Mouse (Mus musculus): ENCODE data around the gene AC161166.1. TPM values are rescaled to one million over a fixed set of nuclear protein-coding genes. Genes with fewer than 3 reads are reported as not detected.
A peak's percentile ranks its signal among the peaks of the same experiment; 100 is the strongest.

The AC161166.1 gene
- 0.42 and 0.66 TPM in 2 replicates for polyA plus RNA-seq (2015; fragmentation: Nextera tagmentation; extraction: Ambion mirVana)

DNA sequence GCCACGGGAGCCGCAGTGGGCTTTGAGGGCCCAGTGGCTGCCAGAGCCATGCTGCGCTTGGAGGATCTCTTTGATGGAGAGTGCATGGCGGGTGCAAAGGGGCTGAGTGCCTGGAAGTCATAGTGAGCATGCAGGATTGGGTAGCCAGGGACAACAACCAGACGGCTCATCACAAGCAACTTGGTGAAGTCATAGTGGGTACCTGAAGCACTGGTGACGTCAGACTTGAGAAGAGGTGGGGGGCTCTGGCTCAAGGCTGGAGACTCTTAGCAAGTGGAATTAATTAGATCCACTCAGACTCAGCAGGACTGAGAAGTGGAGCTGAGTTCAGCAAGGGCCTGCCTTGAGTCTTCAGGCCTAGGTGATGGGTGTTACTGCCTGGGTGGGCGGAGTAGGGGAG lies at the start of gene AC161166.1:
Gene AC161166.1 (minus strand): TSS at position 101 of the 400 bp plus-strand sequence.
- Histone ChIP-seq H3K27ac (no peak within 1 kb of the TSS), H3K4me3 (no peak within 1 kb of the TSS), H3K4me1 (peaks cover 10% of the 10 kb centered on the region), H3K9ac (no peak within 1 kb of the TSS), H3K36me3 (peaks cover 57% of the 10 kb centered on the region), H3K9me3 (no peaks in the 10 kb centered on the region), H3K27me3 (no peaks in the 10 kb centered on the region), H3K4me2 (replicated peaks) (no peak within 1 kb of the TSS)
- no peak for ATAC-seq (ENCODE audit: low FRiP score, low read depth)
- WGBS: 83% methylated on average over 7 of the region's 7 CpGs

- Histone ChIP-seq H3K4me1 (no peaks in the 10 kb centered on the region), H3K9ac (no peak overlapping the region), H3K4me2 (replicated peaks) (no peak overlapping the region), H3K27me3 (no peaks in the 10 kb centered on the region), H3K9me3 (no peaks in the 10 kb centered on the region), H3K4me3 (no peak overlapping the region), H3K27ac (no peak overlapping the region), H3K36me3 (peaks cover 72% of the 10 kb centered on the region)
- 86% methylated on average over 4 of the region's 4 CpGs for WGBS
- ATAC-seq (ENCODE audit: low FRiP score, low read depth): no peak
Observed at GRCm38 (mm10) chr7:24561450-24561849, 49.2 kb upstream of the AC161166.1 start.

DNA sequence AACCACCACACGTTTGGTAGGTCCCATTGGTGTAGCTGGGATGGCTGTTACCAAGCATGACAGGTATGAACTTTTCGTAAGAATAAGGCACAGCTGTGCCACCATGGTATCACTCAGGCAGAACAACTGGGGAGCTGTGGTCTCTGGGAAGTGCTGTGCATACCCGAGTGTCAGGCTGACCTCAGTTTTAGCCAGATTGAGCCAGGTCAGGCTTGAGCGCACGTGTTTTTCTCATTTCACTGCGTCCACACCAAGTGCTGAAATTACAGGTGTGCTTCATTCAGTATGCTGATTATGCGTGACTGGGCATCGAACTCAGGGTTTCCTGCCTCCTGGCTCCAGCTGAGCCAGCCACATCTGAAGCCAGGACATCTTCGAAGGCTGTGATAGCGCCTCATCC lies 43.5 kb upstream of the AC161166.1 start:
- Histone ChIP-seq H3K4me1 (no peaks in the 10 kb centered on the region), H3K9me3 (no peaks in the 10 kb centered on the region), H3K4me3 (no peak overlapping the region), H3K4me2 (replicated peaks) (no peak overlapping the region), H3K36me3 (peaks cover 82% of the 10 kb centered on the region), H3K27me3 (no peaks in the 10 kb centered on the region), H3K27ac (no peak overlapping the region), H3K9ac (no peak overlapping the region)
- WGBS: 92% methylated on average over 10 of the region's 10 CpGs
- ATAC-seq (ENCODE audit: low FRiP score, low read depth): no peak

- Histone ChIP-seq H3K4me1 (peaks cover 11% of the 10 kb centered on the region), H3K9me3 (no peaks in the 10 kb centered on the region), H3K27ac (no peak overlapping the region), H3K9ac (no peak overlapping the region), H3K36me3 (peaks cover 82% of the 10 kb centered on the region), H3K4me3 (no peak overlapping the region), H3K4me2 (replicated peaks) (no peak overlapping the region), H3K27me3 (no peaks in the 10 kb centered on the region)
- no peak for ATAC-seq (ENCODE audit: low FRiP score, low read depth)
- WGBS: 92% methylated on average over 12 of the region's 12 CpGs
Observed at GRCm38 (mm10) chr7:24551985-24552759, 39.9 kb upstream of the AC161166.1 start.

DNA sequence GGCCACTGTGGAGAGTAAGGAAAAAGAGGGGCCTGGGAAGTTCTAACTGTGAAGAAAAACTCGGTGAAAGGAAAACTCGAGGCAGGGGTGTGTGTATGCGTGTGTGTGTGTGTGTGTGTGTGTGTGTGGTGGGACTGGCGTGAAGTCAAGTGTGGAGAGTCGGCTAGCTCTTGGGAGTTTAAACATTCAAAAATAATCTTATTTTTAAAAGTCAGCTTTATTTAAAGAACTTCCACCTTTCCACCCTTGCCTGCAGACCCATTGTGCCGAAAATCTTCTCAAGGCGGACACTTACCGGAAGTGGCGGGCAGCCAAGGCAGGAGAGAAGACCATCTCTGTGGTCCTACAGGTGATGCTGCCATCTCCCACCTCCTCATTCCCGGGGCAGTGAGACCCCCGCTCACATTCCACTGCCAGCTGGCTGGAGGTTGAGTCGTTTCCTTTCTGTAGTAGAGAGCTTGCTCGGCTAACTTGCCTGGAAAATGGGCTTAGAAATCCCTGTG lies 35.3 kb upstream of the AC161166.1 start:
- 24% methylated on average over 13 of the region's 13 CpGs for WGBS

GRCm38 (mm10) chr7:24546634-24547389 lies 34.6 kb upstream of the AC161166.1 start:
- ATAC-seq (ENCODE audit: low FRiP score, low read depth): peak; percentile 99
- Histone ChIP-seq H3K4me2 (replicated peaks) (peak overlapping the region; percentile 83), H3K9ac (peak overlapping the region; percentile 84), H3K36me3 (peaks cover 37% of the 10 kb centered on the region), H3K4me3 (peak overlapping the region; percentile 77), H3K27ac (peak overlapping the region; percentile 79), H3K4me1 (peaks cover 18% of the 10 kb centered on the region), H3K9me3 (no peaks in the 10 kb centered on the region), H3K27me3 (no peaks in the 10 kb centered on the region)
- WGBS: under 1% methylated on average over 57 of the region's 57 CpGs

More for the DNA sequence above, 35.3 kb upstream of the AC161166.1 start:
- Histone ChIP-seq H3K27me3 (no peaks in the 10 kb centered on the region), H3K27ac (peak overlapping the region; percentile 79), H3K9me3 (no peaks in the 10 kb centered on the region), H3K4me3 (peak overlapping the region; percentile 77), H3K36me3 (peaks cover 45% of the 10 kb centered on the region), H3K4me1 (peaks cover 18% of the 10 kb centered on the region), H3K4me2 (replicated peaks) (peak overlapping the region; percentile 83), H3K9ac (peak overlapping the region; percentile 84)
- no peak for ATAC-seq (ENCODE audit: low FRiP score, low read depth)

GRCm38 (mm10) chr7:24546068-24546614 lies 33.9 kb upstream of the AC161166.1 start, which contains the start of the genes Pinlyp and Xrcc1:
Pinlyp (minus strand) TSS chr7:24546118.
Xrcc1 (plus strand) TSS chr7:24546289.
- Histone ChIP-seq H3K9me3 (no peaks in the 10 kb centered on the region), H3K4me1 (peaks cover 20% of the 10 kb centered on the region), H3K9ac (peak within 1 kb of the TSS; percentile 84), H3K27ac (peak within 1 kb of the TSS; percentile 79), H3K4me3 (peak within 1 kb of the TSS; percentile 77), H3K27me3 (no peaks in the 10 kb centered on the region), H3K36me3 (peaks cover 31% of the 10 kb centered on the region), H3K4me2 (replicated peaks) (peak within 1 kb of the TSS; percentile 83)
- 29% methylated on average over 13 of the region's 13 CpGs for WGBS
- no peak for ATAC-seq (ENCODE audit: low FRiP score, low read depth)

DNA sequence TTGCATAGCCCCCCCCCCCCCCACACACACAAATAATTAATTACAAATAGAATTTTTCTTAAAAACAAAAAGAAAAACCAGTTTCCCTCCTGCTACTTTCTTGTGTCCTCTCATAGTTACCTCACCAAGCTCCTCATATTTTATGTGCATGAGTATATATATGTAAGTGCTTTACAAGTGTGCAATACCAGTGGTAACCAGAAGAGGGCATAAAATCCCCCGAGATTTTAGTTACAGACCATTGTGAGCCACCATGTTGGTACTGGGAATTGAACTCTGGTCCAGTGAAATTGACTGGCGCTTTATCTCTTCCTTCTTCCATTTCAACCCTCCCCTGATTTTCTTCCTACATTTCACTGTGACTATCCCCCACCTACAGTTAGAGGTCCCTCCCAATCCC lies 32.3 kb upstream of the AC161166.1 start:
- Histone ChIP-seq H3K4me2 (replicated peaks) (no peak overlapping the region), H3K4me3 (no peak overlapping the region), H3K9ac (no peak overlapping the region), H3K9me3 (no peaks in the 10 kb centered on the region), H3K27ac (no peak overlapping the region), H3K36me3 (peaks cover 15% of the 10 kb centered on the region), H3K27me3 (no peaks in the 10 kb centered on the region), H3K4me1 (peaks cover 20% of the 10 kb centered on the region)
- no peak for ATAC-seq (ENCODE audit: low FRiP score, low read depth)
- WGBS: 77% methylated on average over 2 of the region's 2 CpGs

DNA sequence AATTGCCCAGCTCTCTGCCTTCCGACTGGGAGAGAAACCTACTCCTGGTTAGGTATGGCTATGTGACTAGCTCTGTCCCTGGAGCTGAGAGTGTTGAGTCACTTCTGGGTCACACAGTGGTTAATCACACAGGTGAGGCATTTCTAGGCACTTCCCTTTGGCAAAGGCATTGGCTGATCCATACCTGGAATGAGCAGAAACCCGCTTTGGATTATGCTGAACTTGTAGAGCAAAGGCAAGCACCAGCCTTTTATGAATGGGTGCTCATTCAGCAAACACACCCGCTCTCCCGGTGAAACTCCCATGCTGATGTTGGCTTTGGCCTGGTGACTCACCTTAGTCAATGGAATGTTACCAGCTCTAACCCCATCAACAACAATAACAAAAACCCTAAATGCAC lies 27.4 kb upstream of the AC161166.1 start:
- H3K4me2 ChIP-seq (replicated peaks): no peak overlapping the region
- ATAC-seq (ENCODE audit: low FRiP score, low read depth): no peak
- H3K9me3 ChIP-seq: 0 out of 2 replicates have a peak, but pooled peaks cover 3% of the 10 kb centered on the region
- H3K4me3 ChIP-seq: no peak overlapping the region
- peaks cover 24% of the 10 kb centered on the region for H3K36me3 ChIP-seq
- H3K4me1 ChIP-seq: 0 out of 2 replicates have a peak, but pooled peaks cover 5% of the 10 kb centered on the region
- H3K27ac ChIP-seq: no peak overlapping the region
- WGBS: 94% methylated on average over 4 of the region's 4 CpGs
- no peaks in the 10 kb centered on the region for H3K27me3 ChIP-seq
- H3K9ac ChIP-seq: no peak overlapping the region

GRCm38 (mm10) chr7:24538701-24539100 lies 26.4 kb upstream of the AC161166.1 start:
- Histone ChIP-seq H3K4me2 (replicated peaks) (no peak overlapping the region), H3K9ac (no peak overlapping the region), H3K27ac (no peak overlapping the region), H3K4me3 (no peak overlapping the region), H3K4me1 (peaks cover 14% of the 10 kb centered on the region), H3K27me3 (peaks cover 7% of the 10 kb centered on the region), H3K9me3 (0 out of 2 replicates have a peak, but pooled peaks cover 3% of the 10 kb centered on the region), H3K36me3 (peaks cover 34% of the 10 kb centered on the region)
- WGBS: 81% methylated on average over 5 of the region's 5 CpGs
- no peak for ATAC-seq (ENCODE audit: low FRiP score, low read depth)

GRCm38 (mm10) chr7:24538154-24538553 lies 25.9 kb upstream of the AC161166.1 start:
- peaks cover 13% of the 10 kb centered on the region for H3K27me3 ChIP-seq
- peaks cover 20% of the 10 kb centered on the region for H3K4me1 ChIP-seq
- H3K9me3 ChIP-seq: 0 out of 2 replicates have a peak, but pooled peaks cover 3% of the 10 kb centered on the region
- no peak overlapping the region for H3K27ac ChIP-seq
- no peak overlapping the region for H3K4me3 ChIP-seq
- no peak for ATAC-seq (ENCODE audit: low FRiP score, low read depth)
- peaks cover 39% of the 10 kb centered on the region for H3K36me3 ChIP-seq
- WGBS: 39% methylated on average over 5 of the region's 5 CpGs
- H3K9ac ChIP-seq: no peak overlapping the region
- no peak overlapping the region for H3K4me2 ChIP-seq (replicated peaks)
